Mouse (Mus musculus) brain, adult 2 months (tissue): ENCODE measurements around the gene Optc.

Experiments
- DNase-seq: peaks from one replicate; pipeline ENCODE4 v3.0.0; 2011; ENCODE audit warnings: low read depth, low spot score

The Optc gene

DNA sequence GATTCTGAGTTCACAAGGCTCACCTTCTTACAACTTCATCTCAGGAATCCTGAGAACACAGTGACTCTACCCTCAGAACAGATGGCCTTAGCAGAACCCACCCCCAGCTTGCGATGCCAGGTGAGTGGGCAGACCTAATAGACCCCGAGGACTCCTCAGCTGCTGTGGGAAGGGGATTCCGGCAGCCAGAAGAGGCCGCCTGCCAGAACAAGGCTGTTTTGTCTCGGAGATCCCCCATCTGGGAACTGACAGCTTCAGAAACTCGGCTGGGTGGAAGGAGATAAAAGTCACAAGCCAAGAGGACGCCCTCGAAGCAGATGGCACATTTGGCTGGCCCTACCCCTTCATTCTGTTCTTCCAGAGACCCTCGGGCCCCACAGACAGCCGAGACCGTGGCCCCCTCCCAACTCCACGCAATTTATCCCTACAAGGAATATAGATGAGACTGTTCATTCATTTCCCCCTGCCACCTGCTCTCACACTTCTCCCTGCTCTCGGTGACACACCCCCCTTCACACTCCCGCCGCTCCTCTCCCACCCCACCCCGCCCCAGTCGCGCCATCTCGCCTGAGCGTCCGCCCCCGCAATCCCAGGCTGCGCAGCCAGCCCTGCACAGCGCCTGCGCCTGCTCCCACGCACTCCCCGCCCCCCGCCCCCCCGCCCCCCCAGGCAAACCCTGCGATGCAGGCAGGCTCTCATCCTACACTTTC is at the start of gene Optc:
Gene Optc, minus strand, starts transcription at position 51 of the 710 bp plus-strand sequence.
- DNase-seq, result peak; percentile 92

DNA sequence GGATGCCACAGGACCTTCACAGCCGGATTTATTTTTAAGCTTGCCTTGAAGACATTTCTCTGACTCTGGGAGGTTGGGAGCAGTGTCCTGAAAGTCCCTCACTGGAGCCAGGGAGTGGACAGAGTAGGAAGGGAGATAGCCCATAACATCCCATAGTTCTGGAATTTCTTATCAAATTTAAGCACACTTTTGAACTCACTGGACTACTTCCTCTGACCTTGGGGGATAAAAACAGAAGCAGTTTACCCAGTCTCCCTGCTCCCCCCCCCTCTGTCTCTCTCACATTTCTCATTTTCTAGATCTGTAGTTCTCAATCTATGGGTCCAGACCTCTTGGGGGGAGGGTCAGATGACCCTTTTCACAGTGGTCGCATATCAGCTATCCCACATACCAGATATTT is 46.2 kb upstream of the Optc start:
- DNase-seq, result no peak

- DNase-seq, result peak; percentile 85
These were observed 45.5 kb upstream of the Optc start for GRCm38 (mm10) chr1:133953261-133953742.

DNA sequence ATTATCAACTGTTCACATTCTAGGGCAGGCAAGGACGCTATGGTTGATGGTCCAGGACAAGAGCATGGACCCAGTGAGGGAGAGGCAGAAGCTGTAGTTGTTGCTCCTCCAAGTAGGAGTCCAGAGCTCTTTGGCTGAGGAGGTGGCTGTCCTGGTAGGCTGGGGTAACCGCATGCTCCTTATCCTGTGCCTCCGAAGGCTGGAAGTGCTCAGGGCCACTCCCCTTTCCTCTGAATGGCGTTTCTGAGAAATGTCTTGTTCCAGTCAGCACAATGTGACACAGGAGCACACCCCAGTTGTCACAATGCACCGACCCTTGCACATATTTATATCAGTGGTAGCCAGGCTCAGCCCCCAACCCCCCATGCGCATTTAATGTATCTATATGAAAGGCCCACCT is 43.8 kb upstream of the Optc start:
- DNase-seq, result no peak

DNA sequence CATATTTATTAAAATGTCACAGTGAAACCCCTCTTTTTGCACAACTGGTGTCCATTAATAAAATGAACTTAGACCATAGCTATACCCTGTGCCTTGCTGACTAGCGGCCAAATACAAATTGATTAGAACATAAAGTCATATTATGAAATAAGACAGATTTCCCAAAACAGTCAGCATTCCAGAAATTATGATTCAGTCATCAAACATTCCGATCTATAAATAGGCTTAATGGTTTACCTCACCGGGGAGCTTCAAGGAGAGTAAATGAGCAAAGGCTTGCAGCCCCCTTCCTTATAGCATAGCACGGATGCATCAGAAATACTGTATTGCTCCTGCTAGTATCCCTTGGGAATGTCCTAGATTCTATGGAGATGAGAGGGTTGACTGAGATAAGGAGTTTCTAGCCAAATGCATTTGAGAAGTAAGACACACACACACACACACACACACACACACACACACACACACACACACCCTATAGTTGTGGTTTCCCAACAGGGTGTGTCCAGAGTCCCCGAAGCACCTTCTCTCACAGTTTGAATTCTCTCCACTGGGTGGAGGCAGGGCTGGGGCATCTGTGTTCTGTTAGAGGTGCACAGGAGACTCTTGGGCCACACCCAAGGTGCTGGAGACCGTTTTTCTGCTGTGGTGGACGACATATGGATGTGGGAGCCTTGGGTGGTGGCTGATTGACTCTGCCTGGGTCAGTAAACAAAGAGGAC is 42.4 kb upstream of the Optc start:
- no peak for DNase-seq

- DNase-seq, result no peak
These were observed 37.3 kb upstream of the Optc start for GRCm38 (mm10) chr1:133945106-133945505.

DNA sequence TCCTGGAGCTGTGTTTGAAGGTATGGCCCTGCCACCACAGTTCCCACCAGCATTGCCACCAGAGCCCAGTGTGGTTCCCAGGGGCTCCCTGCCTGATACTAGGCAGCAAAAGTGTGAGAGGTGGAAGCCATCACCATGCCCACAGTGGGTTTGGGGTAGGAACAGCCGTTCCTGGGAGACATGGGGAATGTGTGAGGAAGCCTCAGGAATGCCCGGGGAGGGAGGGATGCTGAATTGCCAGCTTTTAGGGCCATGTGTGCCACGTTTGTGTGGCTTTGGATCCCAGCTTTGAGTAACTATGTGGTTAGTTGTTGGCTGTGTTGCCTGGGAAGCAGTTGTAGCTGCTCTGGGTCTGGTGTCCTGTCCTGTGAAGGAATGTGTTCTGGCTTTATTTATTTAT is 34.1 kb upstream of the Optc start:
- DNase-seq, result no peak

DNA sequence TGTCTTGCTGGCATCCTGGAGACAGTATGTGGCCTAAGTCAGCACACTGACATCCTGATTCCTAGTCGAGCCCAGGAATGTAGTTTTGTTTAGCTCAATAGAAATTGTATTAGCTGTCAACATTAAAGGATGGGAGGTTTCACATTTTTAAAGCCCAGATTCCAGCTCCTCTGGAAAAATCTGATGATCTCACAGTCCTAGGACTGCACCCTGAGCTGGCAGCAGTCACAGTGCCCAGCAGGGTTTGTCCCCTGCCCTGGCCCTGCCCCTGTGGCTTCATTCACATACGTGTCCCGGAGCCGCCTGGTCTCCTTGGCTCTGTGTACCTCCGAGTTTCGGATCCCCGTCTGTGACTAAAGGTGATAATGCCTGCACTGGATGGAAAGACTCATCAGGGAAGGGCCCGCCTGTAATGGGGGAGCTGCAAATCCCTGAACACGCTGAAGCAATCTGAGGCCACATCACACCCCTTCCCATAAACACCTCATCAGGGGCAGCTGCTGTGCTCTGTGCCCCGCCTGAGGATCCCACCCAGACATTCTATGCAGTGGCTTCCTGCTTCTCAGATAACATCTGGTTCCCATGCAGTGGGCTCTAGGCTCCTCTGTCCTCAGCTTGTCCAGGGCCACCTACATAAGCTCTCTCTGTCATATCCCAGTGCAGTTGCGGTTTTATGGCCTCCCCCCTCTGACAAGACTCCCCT is 33.5 kb upstream of the Optc start:
- no peak for DNase-seq

DNA sequence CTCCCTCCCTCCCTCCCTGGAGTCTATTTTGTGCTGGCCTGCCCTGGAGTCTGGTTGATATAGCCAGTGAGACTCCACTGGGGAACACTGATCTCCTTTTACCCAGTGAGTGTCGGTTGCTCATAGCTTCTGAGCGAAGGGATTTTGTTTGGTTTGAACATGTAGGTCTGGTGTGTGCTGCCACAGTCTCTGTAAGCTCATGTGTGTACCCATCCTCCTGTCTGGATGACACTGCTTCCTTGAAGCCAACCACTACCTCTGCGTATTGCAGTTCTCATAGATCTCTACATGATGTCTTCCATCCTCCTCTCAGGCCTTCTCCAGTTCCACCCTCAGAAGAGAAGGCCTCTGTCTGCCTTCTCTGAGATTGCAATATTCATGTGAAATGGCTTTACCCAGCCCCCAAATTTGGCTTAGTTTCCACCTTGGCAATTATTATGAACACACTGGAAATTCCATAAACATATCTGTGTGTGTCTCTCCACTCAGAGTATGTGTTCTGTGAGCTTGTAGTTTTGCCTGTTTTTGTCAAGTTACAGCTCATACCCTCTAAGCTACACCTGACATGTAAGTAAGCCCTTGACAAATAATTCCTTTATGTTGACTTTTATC is 32.8 kb upstream of the Optc start:
- no peak for DNase-seq

DNA sequence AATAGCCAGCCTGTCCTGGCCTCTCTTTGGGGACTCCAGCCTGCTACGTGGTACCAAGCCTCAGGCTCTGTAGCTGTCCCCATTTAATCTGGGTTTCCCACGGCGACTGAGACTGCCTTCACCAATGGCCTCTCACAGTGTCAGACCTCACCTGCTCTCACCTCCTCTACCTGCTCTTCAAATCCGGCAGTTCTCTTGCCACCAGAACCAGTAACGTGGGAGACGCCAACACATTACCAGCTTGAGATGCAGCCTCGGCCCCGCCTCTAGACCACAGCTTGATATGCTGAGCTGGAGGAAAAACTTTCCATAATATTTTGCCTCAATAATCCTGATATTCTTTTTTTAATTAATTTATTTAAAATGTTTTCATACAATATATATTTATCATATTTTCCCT is 31.9 kb upstream of the Optc start:
- DNase-seq, result no peak

- DNase-seq, result no peak
These were observed 28.4 kb upstream of the Optc start for GRCm38 (mm10) chr1:133936169-133936568.

GRCm38 (mm10) chr1:133934354-133934963 is 26.7 kb upstream of the Optc start:
- DNase-seq, result peak; percentile 66

- DNase-seq, result no peak
These were observed 25.7 kb upstream of the Optc start for GRCm38 (mm10) chr1:133933301-133934195.

DNA sequence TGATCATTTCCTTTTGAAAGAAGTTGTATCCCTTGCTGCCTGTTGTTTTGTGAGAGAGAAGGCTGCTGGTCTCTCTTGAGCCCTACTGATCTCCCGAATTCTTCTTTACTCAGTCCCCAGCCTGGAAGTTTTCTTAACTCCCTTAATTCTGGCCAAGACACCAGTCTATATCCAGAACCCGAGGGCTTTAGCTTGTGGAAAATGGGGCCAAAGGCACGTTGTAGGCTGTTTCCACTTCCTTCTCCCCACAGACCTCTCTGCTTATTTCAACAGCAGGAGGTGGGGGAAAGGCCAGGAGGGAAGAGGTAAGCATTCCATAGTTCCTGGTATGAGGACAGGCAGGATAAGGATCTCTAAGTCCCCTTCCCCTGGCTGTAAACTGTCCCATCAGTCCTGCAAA is 22.2 kb upstream of the Optc start:
- DNase-seq, result no peak

DNA sequence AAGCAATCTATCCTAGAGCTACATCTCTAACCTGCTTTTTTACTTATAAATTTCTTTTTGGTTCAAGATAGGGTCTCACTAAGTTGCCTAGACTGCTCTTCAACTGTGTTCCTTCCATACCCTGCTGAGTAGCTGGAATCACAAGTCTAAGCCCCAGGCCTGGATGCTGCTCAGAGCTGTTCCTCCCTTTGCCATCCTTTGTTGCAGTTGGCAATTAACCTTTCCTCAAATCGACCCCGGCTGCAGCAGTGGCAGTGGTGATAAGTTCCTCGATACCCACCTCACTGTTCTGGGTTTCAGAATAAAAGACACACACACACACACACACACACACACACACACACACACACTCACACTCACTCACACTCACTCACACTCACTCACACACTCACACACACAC is 17.4 kb upstream of the Optc start:
- DNase-seq, result no peak

- peak; percentile 81 for DNase-seq
These were observed 16.5 kb upstream of the Optc start for GRCm38 (mm10) chr1:133924141-133924875.

GRCm38 (mm10) chr1:133923071-133923470 is 15.3 kb upstream of the Optc start:
- no peak for DNase-seq

- no peak for DNase-seq
These were observed 13.5 kb upstream of the Optc start, which contains the start of gene Prelp for GRCm38 (mm10) chr1:133921304-133921751. Gene Prelp, minus strand, starts transcription at chr1:133921414.

DNA sequence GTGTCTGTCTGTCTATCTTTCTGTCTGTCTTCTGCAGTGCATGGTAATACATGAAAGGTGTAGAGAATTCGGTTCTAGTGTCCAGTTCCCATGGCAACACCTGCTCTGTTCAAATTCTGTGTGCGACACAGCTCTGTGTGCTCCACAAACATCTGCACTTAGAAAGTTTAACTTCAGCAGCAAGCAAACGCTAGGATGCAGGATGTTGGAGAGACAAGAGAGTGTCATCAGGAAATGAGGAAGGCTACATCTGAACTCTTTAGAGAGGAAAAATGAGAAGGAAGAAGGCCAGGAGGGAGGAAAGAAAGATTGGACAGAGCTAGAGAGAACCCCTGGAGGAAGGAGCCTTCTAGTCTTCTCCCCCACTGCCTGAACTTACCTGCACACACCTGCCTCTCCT is 13.1 kb upstream of the Optc start:
- DNase-seq, result peak; percentile 53

DNA sequence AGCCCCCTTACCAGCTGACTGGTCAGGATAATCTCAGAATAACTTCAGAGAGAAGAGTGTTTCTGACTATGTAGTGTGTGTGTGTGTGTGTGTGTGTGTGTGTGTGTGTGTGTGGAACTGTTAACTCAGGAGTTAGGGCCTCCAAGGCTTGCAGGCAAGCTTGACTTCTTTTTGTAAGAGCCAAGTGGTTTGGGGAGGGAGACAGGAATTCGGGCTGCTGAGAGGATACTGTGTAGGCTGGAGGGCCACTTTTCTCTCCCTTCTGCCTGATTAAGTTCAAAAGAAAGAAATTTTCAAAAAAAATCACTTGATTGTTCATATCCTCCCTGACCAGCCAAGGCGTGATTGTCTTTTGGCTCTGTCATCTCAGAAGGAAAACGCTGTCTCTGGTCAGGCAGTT is 12.6 kb upstream of the Optc start:
- no peak for DNase-seq
